Mouse (Mus musculus) MEL (cell line): Measurements from ENCODE around the gene Rdh5. TPM values are rescaled to one million over a fixed set of nuclear protein-coding genes. Genes with fewer than 3 reads are reported as not detected.

Experiments used
- DNase-seq: peaks from one replicate; pipeline ENCODE4 v3.0.0; 2011; ENCODE audit warnings: low read depth, low spot score
- H3K27ac ChIP-seq: 2 replicates; pipeline ENCODE4 v1.5.1; 2012; ENCODE audit warnings: low read depth, mild to moderate bottlenecking, control low read depth, low read length, moderate library complexity; ENCODE audit not compliant: control insufficient read depth
- H3K27me3 ChIP-seq, 2 experiments: fragments of 150-350 bp in 1 of 2; sonication (generic) in 1 of 2; 2 replicates each; pipeline ENCODE4 v1.6.1; 2012; ENCODE audit warnings: low read length in 2 of 2, mild to moderate bottlenecking in 2 of 2, improper control_type of control experiment in 1 of 2, moderate library complexity in 1 of 2; ENCODE audit not compliant: insufficient read depth in 2 of 2, control insufficient read depth in 1 of 2
- H3K36me3 ChIP-seq, 2 experiments: 2 replicates each; pipeline ENCODE4 v1.6.1; 2012 to 2014; ENCODE audit warnings: low read length in 2 of 2, improper control_type of control experiment in 1 of 2, inconsistent platforms in 1 of 2, mild to moderate bottlenecking in 1 of 2; ENCODE audit not compliant: insufficient read depth in 2 of 2, control insufficient read depth in 1 of 2
- H3K4me1 ChIP-seq, 2 experiments: fragments of 150-350 bp in 1 of 2; sonication (generic) in 1 of 2; 2 replicates each; pipeline ENCODE4 v1.6.1; 2012; ENCODE audit warnings: low read length in 2 of 2, improper control_type of control experiment in 1 of 2, mild to moderate bottlenecking in 1 of 2; ENCODE audit not compliant: insufficient read depth in 2 of 2, control insufficient read depth in 1 of 2
- H3K4me3 ChIP-seq, 2 experiments: fragments of 150-350 bp in 1 of 2; sonication (generic) in 1 of 2; 2 replicates each; pipeline ENCODE4 v1.5.1; 2012; ENCODE audit warnings: low read depth in 2 of 2, low read length in 2 of 2, mild to moderate bottlenecking in 2 of 2, moderate library complexity in 2 of 2, control low read depth in 1 of 2, improper control_type of control experiment in 1 of 2; ENCODE audit not compliant: control insufficient read depth in 1 of 2, insufficient read depth in 1 of 2
- H3K79me2 ChIP-seq: 2 replicates; pipeline ENCODE4 v1.6.1; 2012; ENCODE audit warnings: mild to moderate bottlenecking, low read length, moderate library complexity; ENCODE audit not compliant: control insufficient read depth, poor library complexity, insufficient read depth
- H3K9ac ChIP-seq: 2 replicates; pipeline ENCODE4 v1.6.1; 2012; ENCODE audit warnings: low read depth, mild to moderate bottlenecking, control low read depth, low read length, moderate library complexity; ENCODE audit not compliant: control insufficient read depth, poor library complexity, severe bottlenecking
- H3K9me3 ChIP-seq: fragments of 150-350 bp; sonication (generic); replicated peaks from 2 replicates; pipeline ENCODE4 v1.6.1; 2012; ENCODE audit warnings: mild to moderate bottlenecking, low read length, improper control_type of control experiment, moderate library complexity; ENCODE audit not compliant: insufficient read depth
- BHLHE40 ChIP-seq: IDR thresholded peaks from 2 replicates; pipeline ENCODE4 v1.6.1; 2012; ENCODE audit warnings: low read depth, mild to moderate bottlenecking, inconsistent platforms, low read length, improper control_type of control experiment, borderline replicate concordance
- CHD2 ChIP-seq: IDR thresholded peaks from 2 replicates; pipeline ENCODE4 v1.6.1; 2011; ENCODE audit warnings: low read length, improper control_type of control experiment
- CTCF ChIP-seq, 3 experiments: IDR thresholded peaks in 2 of 3; conservative IDR thresholded peaks in 1 of 3; 2 replicates each; pipeline ENCODE4 v1.5.1; 2011 to 2012; ENCODE audit warnings: low read length in 3 of 3, low read depth in 2 of 3, mild to moderate bottlenecking in 2 of 3, improper control_type of control experiment in 1 of 3, inconsistent platforms in 1 of 3, mixed read lengths in 1 of 3, moderate library complexity in 1 of 3; ENCODE audit not compliant: control insufficient read depth in 1 of 3, insufficient read depth in 1 of 3, poor library complexity in 1 of 3, severe bottlenecking in 1 of 3
- E2F4 ChIP-seq: IDR thresholded peaks from 2 replicates; pipeline ENCODE4 v1.6.1; 2011; ENCODE audit warnings: low read depth, low read length, improper control_type of control experiment, borderline replicate concordance
- GATA1 ChIP-seq: IDR thresholded peaks from 2 replicates; pipeline ENCODE4 v1.6.1; 2011; ENCODE audit warnings: low read depth, low read length, improper control_type of control experiment
- HCFC1 ChIP-seq: IDR thresholded peaks from 2 replicates; pipeline ENCODE4 v1.6.1; 2012; ENCODE audit warnings: low read depth, mild to moderate bottlenecking, inconsistent platforms, low read length, improper control_type of control experiment, moderate library complexity
- KAT2A ChIP-seq: conservative IDR thresholded peaks from 2 replicates; pipeline ENCODE4 v1.6.1; 2012; ENCODE audit warnings: low read depth, low read length, improper control_type of control experiment, inconsistent platforms
- MAZ ChIP-seq: IDR thresholded peaks from 2 replicates; pipeline ENCODE4 v1.6.1; 2012; ENCODE audit warnings: low read depth, mild to moderate bottlenecking, inconsistent platforms, low read length, improper control_type of control experiment
- MEF2A ChIP-seq: IDR thresholded peaks from 2 replicates; pipeline ENCODE4 v1.6.1; 2014; ENCODE audit warnings: low read depth, mild to moderate bottlenecking, inconsistent platforms, low read length, improper control_type of control experiment; ENCODE audit not compliant: poor library complexity, insufficient replicate concordance, severe bottlenecking; ENCODE audit errors: extremely low read depth
- MYB ChIP-seq: IDR thresholded peaks from 2 replicates; pipeline ENCODE4 v1.6.1; 2011; ENCODE audit warnings: mild to moderate bottlenecking, low read depth, low read length, improper control_type of control experiment
- POLR2A ChIP-seq, 2 experiments: IDR thresholded peaks; 2 replicates each; pipeline ENCODE4 v1.6.1; 2011 to 2012; ENCODE audit warnings: low read length in 2 of 2, mild to moderate bottlenecking in 2 of 2, control low read depth in 1 of 2, improper control_type of control experiment in 1 of 2, low read depth in 1 of 2, moderate library complexity in 1 of 2; ENCODE audit not compliant: control insufficient read depth in 1 of 2, insufficient read depth in 1 of 2, poor library complexity in 1 of 2
- POLR2AphosphoS2 ChIP-seq: IDR thresholded peaks from 2 replicates; pipeline ENCODE4 v1.6.1; 2011; ENCODE audit warnings: low read length, improper control_type of control experiment
- POLR2AphosphoS5 ChIP-seq: IDR thresholded peaks from 2 replicates; pipeline ENCODE4 v1.6.1; 2012; ENCODE audit warnings: low read depth, borderline replicate concordance, mild to moderate bottlenecking, inconsistent platforms, low read length, moderate library complexity, mixed read lengths
- RAD21 ChIP-seq: IDR thresholded peaks from 2 replicates; pipeline ENCODE4 v1.6.1; 2011; ENCODE audit warnings: mild to moderate bottlenecking, low read depth, low read length, improper control_type of control experiment
- TBP ChIP-seq: IDR thresholded peaks from 2 replicates; pipeline ENCODE4 v1.8.0; 2011; ENCODE audit warnings: low read depth, low read length, improper control_type of control experiment
- TCF12 ChIP-seq: IDR thresholded peaks from 2 replicates; pipeline ENCODE4 v1.6.1; 2014; ENCODE audit warnings: low read depth, mild to moderate bottlenecking, inconsistent platforms, low read length, improper control_type of control experiment, moderate library complexity
- UBTF ChIP-seq: IDR thresholded peaks from 2 replicates; pipeline ENCODE4 v1.6.1; 2012; ENCODE audit warnings: low read depth, mild to moderate bottlenecking, inconsistent platforms, low read length, improper control_type of control experiment, moderate library complexity, borderline replicate concordance; ENCODE audit not compliant: insufficient read depth
- USF1 ChIP-seq: IDR thresholded peaks from 2 replicates; pipeline ENCODE4 v1.6.1; 2014; ENCODE audit warnings: low read depth, mild to moderate bottlenecking, inconsistent platforms, low read length, improper control_type of control experiment, moderate library complexity
- USF2 ChIP-seq, 2 experiments: IDR thresholded peaks; 2 replicates each; pipeline ENCODE4 v1.6.1; 2011 to 2012; ENCODE audit warnings: improper control_type of control experiment in 2 of 2, low read length in 2 of 2, borderline replicate concordance in 1 of 2, inconsistent platforms in 1 of 2, low read depth in 1 of 2, mild to moderate bottlenecking in 1 of 2; ENCODE audit not compliant: insufficient read depth in 1 of 2
- ZNF384 ChIP-seq: IDR thresholded peaks from 2 replicates; pipeline ENCODE4 v1.6.1; 2012; ENCODE audit warnings: low read depth, mild to moderate bottlenecking, inconsistent platforms, low read length, improper control_type of control experiment
- polyA plus RNA-seq, 2 experiments: library from polyadenylated mRNA; stranded (reverse) in 1 of 2; unstranded in 1 of 2; fragments of >175 nt in 1 of 2; fragments of >200 nt in 1 of 2; gene quantifications; 2 replicates each; pipeline versions ENCODE4 v1.2.1 to v1.2.4; 2012; ENCODE audit warnings: low replicate concordance in 2 of 2, low read depth in 1 of 2; ENCODE audit not compliant: insufficient read length in 2 of 2, insufficient read depth in 1 of 2, missing spikeins in 1 of 2
- total RNA-seq: library from RNA; depleted of rRNA; stranded (reverse); fragments of 300-350 nt; gene quantifications from 2 replicates; pipeline ENCODE4 v1.2.3, GENCODE M21; 2012

Gene Rdh5
- total and polyA plus RNA-seq, 3 experiments = 1.2 to 4.2 TPM; not detected in 1

- Histone ChIP-seq H3K9me3 (no peaks in the 10 kb centered on the region), H3K4me3 (no peak overlapping the region), H3K4me1 (peaks cover 14 to 17% of the 10 kb centered on the region in 2 experiments), H3K9ac (no peak overlapping the region), H3K27me3 (no peaks in the 10 kb centered on the region), H3K79me2 (no peaks in the 10 kb centered on the region), H3K36me3 (peaks cover 0 to 5% of the 10 kb centered on the region in 2 experiments; a peak in 1 of 4 replicates), H3K27ac (no peak overlapping the region)
- DNase-seq = no peak
- no peak for TF ChIP-seq BHLHE40
- no peak for TF ChIP-seq TBP
- no peak for TF ChIP-seq GATA1
- no peak for TF ChIP-seq RAD21
- TF ChIP-seq POLR2AphosphoS5 = no peak
- no peak for TF ChIP-seq USF2 (IDR thresholded peaks at IDR 0.05; ENCODE audit: borderline replicate concordance in 1 of 2, insufficient read depth in 1 of 2, low read depth in 1 of 2, low read length in 2 of 2)
- TF ChIP-seq E2F4 = no peak
- no peak for TF ChIP-seq MYB
- TF ChIP-seq UBTF = no peak
- no peak for TF ChIP-seq MAZ
- no peak for TF ChIP-seq CTCF (IDR thresholded peaks at IDR 0.05 in 2 of 3, conservative IDR thresholded peaks at IDR 0.05 in 1 of 3; ENCODE audit: control insufficient read depth in 1 of 3, insufficient read depth in 1 of 3, low read depth in 2 of 3, low read length in 3 of 3, poor library complexity in 1 of 3, severe bottlenecking in 1 of 3)
- TF ChIP-seq MEF2A = no peak
- no peak for TF ChIP-seq USF1
- no peak for TF ChIP-seq POLR2A (IDR thresholded peaks at IDR 0.05; ENCODE audit: control insufficient read depth in 1 of 2, insufficient read depth in 1 of 2, low read depth in 1 of 2, low read length in 2 of 2, poor library complexity in 1 of 2)
- no peak for TF ChIP-seq KAT2A
- no peak for TF ChIP-seq ZNF384
- no peak for TF ChIP-seq HCFC1
- no peak for TF ChIP-seq TCF12
These were observed 20.2 kb downstream of the Rdh5 start for GRCm38 (mm10) chr10:128902409-128902988.

GRCm38 (mm10) chr10:128901409-128901808, 21.3 kb downstream of the Rdh5 start:
- H3K4me1 ChIP-seq = peaks cover 14 to 17% of the 10 kb centered on the region in 2 experiments
- no peaks in the 10 kb centered on the region for H3K27me3 ChIP-seq
- no peaks in the 10 kb centered on the region for H3K79me2 ChIP-seq
- no peak overlapping the region for H3K9ac ChIP-seq
- no peaks in the 10 kb centered on the region for H3K9me3 ChIP-seq
- DNase-seq = peak; percentile 42
- H3K36me3 ChIP-seq = peaks cover 0 to 5% of the 10 kb centered on the region in 2 experiments; a peak in 1 of 4 replicates
- no peak overlapping the region for H3K27ac ChIP-seq
- TF ChIP-seq TBP (0 out of 2 replicates have a peak, but pooled peaks have one; percentile 19), USF2 (IDR thresholded peaks at IDR 0.05; ENCODE audit: borderline replicate concordance in 1 of 2, insufficient read depth in 1 of 2, low read depth in 1 of 2, low read length in 2 of 2) (no peak), POLR2AphosphoS2 (no peak), CHD2 (no peak)
- TF ChIP-seq, all 39 proteins: peak for 1
- H3K4me3 ChIP-seq = no peak overlapping the region
